Mouse (Mus musculus) heart, adult 10 weeks (tissue): ENCODE data around the gene Adal. TPM values are rescaled to one million over a fixed set of nuclear protein-coding genes. Genes with fewer than 3 reads are reported as not detected.

ENCODE experiments used
- polyA plus RNA-seq: library from polyadenylated mRNA; stranded (reverse); fragments of 350-450 nt; fragmentation: Illumina TruSeq; extraction: RNeasy Lipid Tissue Mini Kit (QIAGEN cat#74804); gene quantifications from one replicate; pipeline ENCODE4 v1.2.3, GENCODE M21; 2014; ENCODE audit warnings: low read depth, low replicate concordance

Gene Adal
- 13.7 TPM for polyA plus RNA-seq

DNA sequence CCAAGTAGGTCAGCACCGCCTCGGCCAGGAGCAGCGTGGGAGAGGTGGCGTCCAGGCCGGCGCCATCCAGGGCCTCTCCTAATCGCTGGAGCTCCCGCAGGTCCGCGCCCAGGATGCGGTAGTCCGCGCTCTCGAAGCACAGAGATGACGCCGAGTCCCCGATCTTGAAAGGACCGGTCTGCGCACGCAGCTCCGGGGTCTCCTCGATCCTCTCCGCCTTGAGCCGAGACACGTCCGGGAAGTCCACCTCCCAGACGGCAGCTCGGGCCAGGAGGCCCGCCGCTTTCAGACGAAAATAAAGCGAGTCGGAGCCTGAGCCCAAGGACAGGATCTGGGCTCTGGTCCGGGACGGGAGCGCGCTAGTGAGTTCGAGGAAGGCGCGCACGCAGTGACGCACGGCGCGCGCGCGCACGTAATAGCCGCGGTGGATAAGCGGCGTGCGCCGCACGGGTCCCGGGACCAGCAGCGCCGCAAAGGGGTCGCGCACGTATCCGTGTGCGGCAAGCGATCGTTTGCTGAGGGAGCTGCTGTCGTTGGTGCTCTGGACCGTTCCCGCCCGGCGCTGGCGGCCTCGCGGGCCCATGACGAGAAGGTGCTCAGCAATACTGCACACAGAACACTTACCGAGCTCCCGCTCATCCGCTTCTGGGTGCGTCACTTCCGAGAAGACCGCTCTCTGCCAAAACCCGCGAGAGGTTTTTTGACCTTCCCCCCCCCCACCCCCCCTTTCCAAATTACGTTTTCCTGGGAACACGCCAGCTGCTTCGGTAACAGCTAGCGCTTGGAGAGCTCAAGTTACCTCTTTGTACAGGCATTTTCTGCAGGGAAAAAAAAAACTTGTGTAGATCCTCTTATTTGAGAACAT is at the start of gene Adal, which contains the start of gene Lcmt2:
Adal (plus strand) TSS at position 411 of the 865 bp plus-strand sequence.
Lcmt2 (minus strand) TSS at position 636 of the 865 bp plus-strand sequence.

DNA sequence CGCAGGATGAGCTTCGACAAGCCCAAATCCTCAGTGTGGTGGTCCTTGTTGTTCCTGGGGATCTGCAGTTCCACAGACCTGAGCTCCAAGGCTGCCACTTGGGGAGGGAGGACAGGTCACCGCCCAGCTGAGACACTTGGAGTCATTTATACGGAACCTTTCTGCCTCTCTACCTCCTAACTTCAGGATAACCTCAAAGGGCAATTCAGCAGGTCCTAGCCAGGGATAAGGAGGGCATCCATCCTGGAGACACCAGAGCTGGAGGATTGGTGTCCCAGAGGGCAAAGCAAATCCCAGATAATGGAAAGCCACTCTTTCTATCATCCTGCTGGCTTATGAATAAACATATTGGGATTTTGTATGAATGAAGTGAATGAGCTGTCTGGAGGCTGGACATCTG is 30.5 kb upstream of the Adal start, which contains the start of gene Tgm7:
Tgm7 (minus strand) TSS at position 101 of the 400 bp plus-strand sequence.

DNA sequence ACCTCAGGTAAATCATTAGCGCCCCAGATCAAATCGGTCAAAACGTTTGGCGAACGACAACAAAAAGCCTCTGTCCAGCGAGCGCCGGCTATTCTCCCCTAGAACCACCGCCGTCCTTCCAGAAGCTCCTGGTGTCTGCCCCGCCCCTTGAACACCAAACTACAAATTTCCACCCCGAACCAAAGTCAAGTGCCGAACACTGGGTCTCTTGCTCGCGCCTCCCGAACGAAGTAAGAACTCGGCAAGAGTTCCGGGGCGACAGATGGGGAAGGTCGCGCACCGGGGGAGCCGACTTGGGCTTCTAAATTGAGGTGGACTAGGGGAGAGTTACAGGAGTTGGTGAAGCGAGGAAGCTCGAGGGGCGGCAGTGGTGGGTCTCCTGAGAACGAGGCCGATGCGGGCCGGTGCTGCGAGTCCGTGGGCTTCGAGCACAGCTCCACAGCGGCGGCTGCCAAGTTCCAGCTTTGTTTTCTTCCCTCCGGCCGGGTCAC is 30.3 kb downstream of the Adal start, which contains the start of gene Tubgcp4:
Tubgcp4 (plus strand) TSS at position 174 of the 491 bp plus-strand sequence.

DNA sequence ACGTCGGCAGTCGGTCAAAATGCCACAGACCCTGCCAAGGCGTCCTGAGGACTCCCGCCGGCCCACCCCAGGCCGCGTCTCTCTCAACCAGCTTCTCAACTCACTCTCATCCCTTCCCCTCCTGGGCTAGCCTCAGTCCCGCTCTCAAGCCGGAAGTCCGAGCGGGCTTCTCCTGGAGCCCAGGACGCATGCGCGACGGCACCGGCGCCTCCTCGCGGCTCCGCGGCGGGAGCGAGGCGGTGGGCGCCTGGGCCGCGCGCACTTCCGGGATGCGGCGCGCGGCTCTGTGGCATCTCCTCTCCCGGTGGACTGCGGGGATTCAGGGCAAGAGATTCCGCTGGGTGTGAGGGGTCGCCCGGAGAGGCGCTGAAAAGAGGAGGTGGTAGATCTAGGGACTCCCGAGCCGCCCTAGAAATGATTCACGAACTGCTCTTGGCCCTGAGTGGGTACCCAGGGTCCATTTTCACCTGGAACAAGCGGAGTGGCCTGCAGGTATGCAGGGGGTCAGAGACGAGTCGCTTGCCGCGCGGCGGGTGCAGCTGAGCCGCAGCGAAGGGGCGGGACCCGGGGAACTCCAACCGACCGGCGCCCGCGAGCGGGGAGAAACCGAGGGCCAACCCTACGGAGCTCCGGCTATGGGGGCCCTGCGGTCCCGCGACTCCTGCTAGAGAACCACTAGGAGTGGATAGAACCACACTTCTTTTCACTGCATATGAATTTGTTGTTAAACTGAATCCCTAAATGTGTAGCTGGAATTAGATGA is 30.9 kb downstream of the Adal start, which contains the start of gene Zscan29:
Zscan29 (minus strand) TSS at position 146 of the 763 bp plus-strand sequence.

Other genes starting within 250 kb of the Adal start
- gene Ubr1, start 169.7 kb upstream of the Adal start, polyA plus RNA-seq = 14.4 TPM
- gene Tmem62, start 163.4 kb upstream of the Adal start, polyA plus RNA-seq = 6.4 TPM
- gene Ccndbp1, start 132.0 kb upstream of the Adal start, polyA plus RNA-seq = 34.3 TPM
- gene Epb42, start 103.4 kb upstream of the Adal start, polyA plus RNA-seq = not detected
- gene Tgm5, start 54.6 kb upstream of the Adal start, polyA plus RNA-seq = not detected
- gene Tgm7, start 30.6 kb upstream of the Adal start, polyA plus RNA-seq = 0.42 TPM
- 10.6 TPM for gene Lcmt2, start 225 bp downstream of the Adal start, polyA plus RNA-seq
- gene Tubgcp4, start 30.2 kb downstream of the Adal start, polyA plus RNA-seq = 15.4 TPM
- gene Zscan29, start 30.7 kb downstream of the Adal start, polyA plus RNA-seq = 6.5 TPM
- gene Trp53bp1, start 131.0 kb downstream of the Adal start, polyA plus RNA-seq = 24.0 TPM
- gene Map1a, start 149.2 kb downstream of the Adal start, polyA plus RNA-seq = 2.9 TPM
- gene Ppip5k1, start 215.0 kb downstream of the Adal start, polyA plus RNA-seq = 70.3 TPM
- 1.8 TPM for gene Ckmt1, start 217.3 kb downstream of the Adal start, polyA plus RNA-seq
- 0.21 TPM for gene Strc, start 246.7 kb downstream of the Adal start, polyA plus RNA-seq